Mouse (Mus musculus) testis, adult 2 months (tissue): ENCODE measurements around the gene Pam. TPM values are rescaled to one million over a fixed set of nuclear protein-coding genes. Genes with fewer than 3 reads are reported as not detected.

Source experiments
- H3K27ac ChIP-seq: fragments of 200-500 bp; 2 replicates; pipeline ENCODE4 v1.5.1; 2012; ENCODE audit warnings: low read depth, low read length; ENCODE audit not compliant: control insufficient read depth, insufficient read depth
- H3K27me3 ChIP-seq: fragments of 200-500 bp; 2 replicates; pipeline ENCODE4 v1.6.1; 2012; ENCODE audit warnings: mild to moderate bottlenecking, low read length, moderate library complexity; ENCODE audit not compliant: control insufficient read depth, insufficient read depth
- H3K36me3 ChIP-seq: fragments of 200-500 bp; 2 replicates; pipeline ENCODE4 v1.6.1; 2012; ENCODE audit warnings: mild to moderate bottlenecking, low read length; ENCODE audit not compliant: control insufficient read depth, insufficient read depth
- H3K4me1 ChIP-seq: fragments of 200-500 bp; 2 replicates; pipeline ENCODE4 v1.6.1; 2012; ENCODE audit warnings: low read length; ENCODE audit not compliant: control insufficient read depth, insufficient read depth
- H3K4me3 ChIP-seq: fragments of 200-500 bp; 2 replicates; pipeline ENCODE4 v1.5.1; 2012; ENCODE audit warnings: low read depth, mild to moderate bottlenecking, low read length, moderate library complexity, mixed read lengths; ENCODE audit not compliant: control insufficient read depth
- CTCF ChIP-seq: fragments of 200-500 bp; IDR thresholded peaks from 2 replicates; pipeline ENCODE4 v1.5.1; 2012; ENCODE audit warnings: low read depth, mild to moderate bottlenecking, inconsistent platforms, low read length, moderate library complexity; ENCODE audit not compliant: control insufficient read depth, insufficient read depth, insufficient replicate concordance
- POLR2A ChIP-seq: fragments of 200-500 bp; IDR thresholded peaks from 2 replicates; pipeline ENCODE4 v1.6.1; 2012; ENCODE audit warnings: low read depth, mild to moderate bottlenecking, inconsistent platforms, low read length, moderate library complexity; ENCODE audit not compliant: control insufficient read depth
- polyA plus RNA-seq: library from polyadenylated mRNA; depleted of rRNA; stranded (reverse); fragments of >200 nt; gene quantifications from 2 replicates; pipeline ENCODE4 v1.2.3, GENCODE M21; 2012

Gene Pam
- polyA plus RNA-seq, 1 experiment = 6.1 TPM

- H3K27ac ChIP-seq = peak overlapping the region; percentile 39; the same call in 1 of the 2 replicates
- no peak for TF ChIP-seq POLR2A
- no peak for TF ChIP-seq CTCF
- no peaks in the 10 kb centered on the region for H3K36me3 ChIP-seq
- no peaks in the 10 kb centered on the region for H3K27me3 ChIP-seq
- peak overlapping the region; percentile 85 for H3K4me3 ChIP-seq
- peaks cover 14% of the 10 kb centered on the region for H3K4me1 ChIP-seq
Observed at GRCm38 (mm10) chr1:98094811-98095245, 618 bp downstream of the Pam start.

- Histone ChIP-seq H3K4me3 (no peak overlapping the region), H3K36me3 (no peaks in the 10 kb centered on the region), H3K27ac (no peak overlapping the region), H3K27me3 (no peaks in the 10 kb centered on the region), H3K4me1 (0 out of 2 replicates have a peak, but pooled peaks cover under 1% of the 10 kb centered on the region)
- TF ChIP-seq CTCF = no peak
- no peak for TF ChIP-seq POLR2A
Observed at GRCm38 (mm10) chr1:98089336-98089975, 6.0 kb downstream of the Pam start.

DNA sequence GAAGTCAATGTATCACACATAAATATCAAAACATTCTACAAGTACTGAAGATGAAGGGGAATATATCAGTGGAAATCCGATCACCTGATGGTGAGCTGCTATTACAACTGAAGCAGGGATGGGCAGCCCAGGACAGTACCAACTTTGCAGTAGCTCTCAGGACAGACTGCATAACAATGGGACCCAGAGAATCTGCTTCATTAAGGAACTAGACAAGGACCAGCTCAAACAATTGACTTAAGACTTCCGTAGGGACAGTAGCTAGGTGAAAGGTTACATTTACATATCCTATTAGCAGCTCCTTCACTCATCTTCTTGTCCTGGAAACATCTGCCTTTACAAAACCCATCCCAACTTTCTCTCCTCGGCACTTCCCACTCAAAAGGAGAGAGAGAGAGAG, 9.0 kb downstream of the Pam start:
- TF ChIP-seq CTCF = no peak
- Histone ChIP-seq H3K36me3 (no peaks in the 10 kb centered on the region), H3K27ac (no peak overlapping the region), H3K27me3 (no peaks in the 10 kb centered on the region), H3K4me3 (no peak overlapping the region), H3K4me1 (no peaks in the 10 kb centered on the region)

DNA sequence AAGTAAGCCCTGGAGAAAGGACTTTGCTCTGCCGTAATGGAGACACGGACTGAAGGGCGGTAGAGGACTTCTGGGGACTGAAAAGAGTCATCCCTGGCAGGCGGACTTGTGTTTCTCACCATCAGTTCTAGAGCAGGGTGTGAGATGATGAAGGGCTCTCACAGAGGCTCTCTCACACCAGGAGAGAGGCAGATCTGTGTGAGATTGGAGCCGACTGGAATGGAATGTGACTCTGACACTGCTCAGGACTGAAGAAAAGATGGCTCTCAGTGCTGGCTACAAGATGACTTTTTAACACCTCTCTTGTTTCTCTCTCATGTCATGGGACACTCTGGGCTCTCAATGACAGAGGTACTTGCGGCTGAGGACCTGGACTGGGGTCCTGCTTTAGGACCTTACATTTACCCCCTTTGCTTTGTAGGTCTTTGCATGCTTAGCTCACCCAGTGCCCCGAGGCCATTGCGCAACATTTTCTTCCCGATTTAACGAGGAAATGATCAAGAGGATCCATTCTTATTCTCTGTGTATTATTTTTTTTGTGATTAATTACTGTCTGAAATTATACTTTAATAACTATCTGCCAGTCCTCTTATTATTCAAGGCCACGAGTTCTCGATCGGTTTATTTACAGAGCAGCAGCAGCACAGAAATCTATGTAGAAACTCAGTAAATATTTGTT, 10.7 kb downstream of the Pam start:
- no peaks in the 10 kb centered on the region for H3K36me3 ChIP-seq
- H3K4me3 ChIP-seq = no peak overlapping the region
- H3K4me1 ChIP-seq = no peaks in the 10 kb centered on the region
- H3K27ac ChIP-seq = no peak overlapping the region
- TF ChIP-seq CTCF = no peak
- no peak for TF ChIP-seq POLR2A
- H3K27me3 ChIP-seq = no peaks in the 10 kb centered on the region

DNA sequence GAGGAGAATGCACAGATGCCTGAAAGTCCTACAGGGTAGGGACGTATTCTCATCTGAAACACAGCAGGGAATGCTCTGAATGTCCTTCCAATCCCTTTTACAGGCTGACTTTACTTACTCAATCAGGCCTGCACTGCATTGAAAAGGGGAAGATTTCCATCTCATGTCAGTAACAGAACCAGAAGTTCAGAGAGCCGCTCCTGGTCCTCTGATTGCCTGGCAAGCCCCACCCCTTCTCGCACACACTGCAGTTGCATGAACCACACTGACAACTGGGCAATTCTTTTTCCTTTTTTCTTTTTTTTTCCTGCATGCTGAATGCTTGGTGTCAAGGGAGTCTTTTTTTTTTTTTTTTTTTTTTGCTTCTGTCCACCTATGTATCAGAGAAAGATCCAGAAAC, 11.9 kb downstream of the Pam start:
- no peak overlapping the region for H3K27ac ChIP-seq
- no peaks in the 10 kb centered on the region for H3K27me3 ChIP-seq
- no peak for TF ChIP-seq POLR2A
- TF ChIP-seq CTCF = no peak
- no peaks in the 10 kb centered on the region for H3K4me1 ChIP-seq
- H3K4me3 ChIP-seq = no peak overlapping the region
- H3K36me3 ChIP-seq = no peaks in the 10 kb centered on the region

- no peaks in the 10 kb centered on the region for H3K4me1 ChIP-seq
- H3K36me3 ChIP-seq = no peaks in the 10 kb centered on the region
- TF ChIP-seq POLR2A (no peak), CTCF (no peak)
- no peak overlapping the region for H3K27ac ChIP-seq
- no peak overlapping the region for H3K4me3 ChIP-seq
- no peaks in the 10 kb centered on the region for H3K27me3 ChIP-seq
Observed at GRCm38 (mm10) chr1:98082988-98083387, 12.5 kb downstream of the Pam start.

GRCm38 (mm10) chr1:98080431-98080830, 15.0 kb downstream of the Pam start:
- H3K4me1 ChIP-seq = no peaks in the 10 kb centered on the region
- TF ChIP-seq POLR2A (no peak), CTCF (no peak)
- H3K27me3 ChIP-seq = no peaks in the 10 kb centered on the region
- no peak overlapping the region for H3K27ac ChIP-seq
- no peak overlapping the region for H3K4me3 ChIP-seq
- H3K36me3 ChIP-seq = no peaks in the 10 kb centered on the region

- no peak overlapping the region for H3K27ac ChIP-seq
Observed at GRCm38 (mm10) chr1:98079640-98080039, 15.8 kb downstream of the Pam start.

More at GRCm38 (mm10) chr1:98079640-98080039, 15.8 kb downstream of the Pam start:
- Histone ChIP-seq H3K27me3 (no peaks in the 10 kb centered on the region), H3K4me1 (no peaks in the 10 kb centered on the region), H3K36me3 (no peaks in the 10 kb centered on the region), H3K4me3 (no peak overlapping the region)
- TF ChIP-seq POLR2A (no peak), CTCF (no peak)
